Mouse (Mus musculus) hindbrain, embryonic 15.5 days (tissue): Measurements from ENCODE around the gene Traf3ip1. TPM values are rescaled to one million over a fixed set of nuclear protein-coding genes. Genes with fewer than 3 reads are reported as not detected.

ENCODE experiments used
- ATAC-seq: fragments of 200-750 bp; cut with Nextera tagmentation; 2 replicates; pipeline ENCODE4 v1.8.0; 2017; ENCODE audit warnings: low read depth, moderate number of reproducible peaks, moderate TSS enrichment; ENCODE audit not compliant: low FRiP score
- H3K27ac ChIP-seq: fragments of 300-500 bp; sonication (generic); replicated peaks from 2 replicates; pipeline ENCODE4 v1.5.1; 2015; ENCODE audit warnings: mild to moderate bottlenecking, inconsistent platforms
- H3K27me3 ChIP-seq: fragments of 300-500 bp; sonication (generic); 2 replicates; pipeline ENCODE4 v1.6.1; 2015; ENCODE audit warnings: control low read depth, inconsistent platforms
- H3K36me3 ChIP-seq: fragments of 300-500 bp; sonication (generic); 2 replicates; pipeline ENCODE4 v1.6.1; 2015; ENCODE audit warnings: control low read depth, inconsistent platforms
- H3K4me1 ChIP-seq: fragments of 300-500 bp; sonication (generic); replicated peaks from 2 replicates; pipeline ENCODE4 v1.6.1; 2015; ENCODE audit warnings: control low read depth, inconsistent platforms
- H3K4me2 ChIP-seq: fragments of 300-500 bp; sonication (generic); 2 replicates; pipeline ENCODE4 v1.6.1; 2015; ENCODE audit warnings: moderate library complexity, mild to moderate bottlenecking, inconsistent platforms
- H3K4me3 ChIP-seq: fragments of 300-500 bp; sonication (generic); 2 replicates; pipeline ENCODE4 v1.5.1; 2015; ENCODE audit warnings: mild to moderate bottlenecking, inconsistent platforms
- H3K9ac ChIP-seq: fragments of 300-500 bp; sonication (generic); 2 replicates; pipeline ENCODE4 v1.6.1; 2015; ENCODE audit warnings: inconsistent platforms
- H3K9me3 ChIP-seq: fragments of 300-500 bp; sonication (generic); 2 replicates; pipeline ENCODE4 v1.6.1; 2016; ENCODE audit warnings: control low read depth, inconsistent platforms
- WGBS: fragments of 180-500 bp; shearing (Covaris S2); methylation state at CpG from one replicate; pipeline ENCODE4 v1.1.7; 2015; 5-methylcytosine and 5-hydroxymethylcytosine counted together
- polyA plus RNA-seq: library from polyadenylated mRNA; unstranded; fragments of >200 nt; fragmentation: Nextera tagmentation; extraction: Ambion mirVana; gene quantifications from 2 replicates; pipeline ENCODE4 v1.2.1, GENCODE M21; 2015

Traf3ip1 gene
- polyA plus RNA-seq, 1 experiment from 2014 or later = 9.9 TPM

DNA sequence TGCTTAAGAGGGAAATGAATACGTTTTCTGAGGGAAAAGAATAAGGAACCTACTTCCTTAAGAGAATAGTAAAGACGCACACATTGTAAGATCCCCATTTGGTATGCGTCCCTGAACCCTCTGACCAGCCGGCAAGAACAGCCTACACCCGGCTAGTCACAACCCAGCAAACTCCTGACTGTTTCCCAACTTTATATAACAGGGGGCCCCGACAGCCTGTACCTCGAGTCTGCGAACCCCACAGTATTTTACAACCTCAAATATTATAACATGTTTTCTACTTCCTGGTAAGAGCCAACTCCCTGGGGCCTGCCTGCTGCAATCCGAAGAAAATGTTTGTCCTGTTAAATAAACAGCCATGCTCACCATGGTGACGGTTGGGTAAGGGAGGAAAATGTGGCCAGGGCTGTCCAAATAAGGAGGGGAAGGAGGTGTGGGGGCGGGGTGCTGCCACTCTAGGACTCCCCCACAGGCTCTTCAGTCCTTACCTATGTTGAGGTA is 38.1 kb upstream of the Traf3ip1 start:
- Histone ChIP-seq H3K36me3 (no peaks in the 10 kb centered on the region), H3K4me3 (no peak overlapping the region; the same call in 1 of the 2 replicates), H3K9ac (no peak overlapping the region), H3K27ac (peak overlapping the region; percentile 47), H3K27me3 (no peaks in the 10 kb centered on the region), H3K4me1 (peaks cover 49% of the 10 kb centered on the region), H3K4me2 (peak overlapping the region; percentile 36), H3K9me3 (no peaks in the 10 kb centered on the region)
- 26% methylated on average over 11 of the region's 11 CpGs for WGBS
- no peak for ATAC-seq

DNA sequence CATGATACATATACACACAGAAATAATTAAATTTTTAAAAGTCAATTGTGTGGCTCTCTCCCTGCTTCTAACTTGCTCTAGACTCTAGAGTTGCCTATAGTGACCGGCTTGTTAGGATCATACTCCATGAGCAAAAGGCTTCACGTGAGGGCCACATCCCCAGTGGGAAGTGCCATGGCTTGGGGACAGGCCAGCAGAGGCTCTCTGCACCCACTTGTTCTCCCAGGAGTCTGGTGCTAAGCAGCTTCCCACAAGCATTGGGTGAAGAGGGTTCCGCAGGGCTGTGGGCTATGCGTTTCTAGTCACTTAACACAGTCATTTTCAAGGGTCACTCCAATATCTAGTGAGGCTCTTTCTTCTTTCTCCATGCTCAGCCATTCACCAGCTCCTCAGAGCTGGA is 37.3 kb upstream of the Traf3ip1 start:
- Histone ChIP-seq H3K9ac (no peak overlapping the region), H3K4me2 (peak overlapping the region; percentile 77; the same call in 1 of the 2 replicates), H3K36me3 (no peaks in the 10 kb centered on the region), H3K9me3 (no peaks in the 10 kb centered on the region), H3K4me1 (peaks cover 49% of the 10 kb centered on the region), H3K4me3 (no peak overlapping the region), H3K27me3 (no peaks in the 10 kb centered on the region), H3K27ac (no peak overlapping the region)
- ATAC-seq = no peak
- WGBS = 90% methylated on average over 4 of the region's 4 CpGs

DNA sequence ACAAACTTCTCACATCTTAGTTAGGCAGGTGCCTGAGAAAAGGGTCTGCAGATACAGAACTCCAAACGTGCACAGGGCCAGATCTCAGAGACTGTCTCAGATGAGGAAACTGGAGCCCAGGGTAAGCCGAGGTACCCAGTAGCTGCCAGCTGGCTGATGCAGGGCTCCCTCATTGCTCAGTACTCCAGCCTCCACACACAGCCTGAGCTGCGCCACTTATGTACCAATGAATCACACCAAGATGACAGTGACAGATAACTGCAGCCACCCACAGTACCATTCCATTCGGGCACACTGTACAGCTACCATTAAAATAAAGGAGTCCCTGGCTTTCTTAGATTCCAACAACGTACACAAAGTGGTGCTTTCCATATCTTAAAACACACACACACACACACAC is 36.7 kb upstream of the Traf3ip1 start:
- H3K36me3 ChIP-seq = no peaks in the 10 kb centered on the region
- 39% methylated on average over 5 of the region's 5 CpGs for WGBS
- no peaks in the 10 kb centered on the region for H3K27me3 ChIP-seq
- ATAC-seq = no peak
- peak overlapping the region; percentile 77 for H3K4me2 ChIP-seq
- peak overlapping the region; percentile 81; the same call in 1 of the 2 replicates for H3K27ac ChIP-seq
- no peak overlapping the region for H3K9ac ChIP-seq
- H3K4me1 ChIP-seq = peaks cover 49% of the 10 kb centered on the region
- peak overlapping the region; percentile 91 for H3K4me3 ChIP-seq
- H3K9me3 ChIP-seq = no peaks in the 10 kb centered on the region

DNA sequence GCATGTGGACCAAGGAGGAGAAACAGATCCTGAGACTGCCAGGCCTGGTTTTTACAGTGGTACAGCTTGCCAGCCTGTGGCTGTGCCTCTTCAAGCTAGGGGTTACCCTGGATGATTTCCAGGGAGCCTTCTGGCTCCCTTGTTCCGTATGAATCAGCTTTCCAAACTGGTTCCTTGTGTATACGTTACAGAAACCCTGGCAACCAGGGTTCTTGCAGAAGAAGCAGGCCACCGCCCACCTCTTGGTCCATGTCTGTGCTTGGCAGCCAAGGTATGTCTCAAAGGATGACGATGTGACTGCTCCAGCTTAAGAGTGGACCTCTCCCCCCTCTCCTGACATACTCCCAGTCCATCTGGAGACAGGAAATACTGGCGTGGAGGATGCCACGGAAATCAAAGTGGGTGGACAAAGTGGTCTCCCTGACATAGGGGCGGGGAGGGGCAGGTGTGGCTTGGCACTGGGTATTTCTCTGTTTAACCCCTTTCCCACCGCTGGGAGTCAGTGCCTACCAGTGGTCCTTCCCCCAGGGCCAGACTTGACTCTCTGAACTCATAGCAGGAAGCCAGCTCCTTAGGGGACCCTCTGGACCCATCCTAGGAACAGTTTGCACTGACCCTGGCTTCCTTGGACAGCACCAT is 36.1 kb upstream of the Traf3ip1 start:
- Histone ChIP-seq H3K4me3 (peak overlapping the region; percentile 91), H3K9me3 (no peaks in the 10 kb centered on the region), H3K9ac (peak overlapping the region; percentile 63), H3K27me3 (no peaks in the 10 kb centered on the region), H3K4me2 (peak overlapping the region; percentile 77), H3K4me1 (peaks cover 49% of the 10 kb centered on the region), H3K36me3 (no peaks in the 10 kb centered on the region), H3K27ac (peak overlapping the region; percentile 81)
- 0 out of 2 replicates have a peak, but pooled peaks have one; percentile 5 for ATAC-seq
- 14% methylated on average over 8 of the region's 8 CpGs for WGBS

DNA sequence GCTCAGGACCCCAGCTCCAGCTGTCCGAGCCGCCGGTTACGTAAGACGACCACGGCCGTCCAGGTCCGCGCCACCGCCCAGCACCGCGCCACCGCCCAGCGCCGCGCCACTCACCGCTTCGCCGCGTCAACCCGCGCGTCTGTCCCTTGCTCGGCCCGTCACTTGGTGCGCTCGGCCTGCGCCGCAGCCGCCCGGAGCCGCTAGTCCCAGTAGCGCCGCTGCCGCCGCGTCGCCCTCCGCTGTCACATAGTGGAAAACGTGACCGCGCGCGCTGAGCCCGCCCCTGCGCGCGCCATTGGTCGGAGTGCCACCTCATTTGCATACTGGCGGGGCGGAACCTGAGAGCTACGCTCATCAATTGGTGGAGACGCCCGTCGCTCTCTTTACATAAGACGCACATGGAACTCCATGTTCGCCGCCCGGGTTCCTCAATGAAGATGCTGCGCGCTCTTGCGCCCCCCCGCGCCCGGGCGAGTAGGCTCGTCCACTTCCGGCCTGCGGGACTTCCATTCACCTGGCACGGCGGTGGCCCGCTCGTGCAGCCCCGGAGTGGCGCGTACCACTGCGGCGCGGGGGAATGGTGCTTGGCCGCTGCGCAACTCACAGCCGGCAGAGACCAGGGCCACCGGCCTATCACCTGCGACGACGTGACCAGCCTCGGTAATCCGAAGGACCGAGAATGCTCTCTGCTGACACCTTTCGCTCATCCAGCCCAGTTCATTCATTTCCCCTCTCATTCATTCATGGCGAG is 35.2 kb upstream of the Traf3ip1 start, which contains the start of gene Per2:
TSS of gene Per2 (minus strand) at position 266 of the 751 bp plus-strand sequence.
- under 1% methylated on average over 87 of the region's 91 CpGs for WGBS
- H3K9me3 ChIP-seq = no peaks in the 10 kb centered on the region
- H3K27me3 ChIP-seq = no peaks in the 10 kb centered on the region
- peaks cover 49% of the 10 kb centered on the region for H3K4me1 ChIP-seq
- peak within 1 kb of the TSS; percentile 81 for H3K27ac ChIP-seq
- H3K9ac ChIP-seq = peak within 1 kb of the TSS; percentile 63
- ATAC-seq = peak; percentile 98
- H3K4me2 ChIP-seq = peak within 1 kb of the TSS; percentile 77
- peak within 1 kb of the TSS; percentile 91 for H3K4me3 ChIP-seq
- H3K36me3 ChIP-seq = no peaks in the 10 kb centered on the region

DNA sequence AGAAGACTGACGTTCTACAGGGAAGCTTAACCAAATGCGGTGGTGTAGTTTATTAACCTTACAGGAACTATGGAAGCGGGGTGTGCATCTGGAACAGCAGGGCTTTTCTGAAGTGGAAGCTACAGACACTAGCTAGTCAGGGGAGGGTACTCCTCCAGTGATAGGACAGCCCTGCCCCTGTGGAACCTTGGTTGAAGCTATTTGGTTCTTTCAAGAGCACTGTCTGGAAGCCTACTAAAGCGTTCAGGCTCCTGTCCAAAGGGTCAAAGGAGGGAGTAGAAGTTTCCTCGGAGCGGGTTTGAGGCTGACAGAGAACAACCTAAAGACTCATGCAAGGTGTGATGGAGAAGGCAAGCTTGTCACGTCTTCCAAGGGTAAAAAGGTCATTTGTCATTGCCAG is 34.4 kb upstream of the Traf3ip1 start:
- Histone ChIP-seq H3K9me3 (no peaks in the 10 kb centered on the region), H3K4me2 (peak overlapping the region; percentile 77), H3K4me1 (peaks cover 47% of the 10 kb centered on the region), H3K9ac (peak overlapping the region; percentile 44; the same call in 1 of the 2 replicates), H3K27ac (peak overlapping the region; percentile 81; the same call in 1 of the 2 replicates), H3K4me3 (peak overlapping the region; percentile 91), H3K27me3 (no peaks in the 10 kb centered on the region), H3K36me3 (no peaks in the 10 kb centered on the region)
- no peak for ATAC-seq
- WGBS = 40% methylated on average over 7 of the region's 7 CpGs

DNA sequence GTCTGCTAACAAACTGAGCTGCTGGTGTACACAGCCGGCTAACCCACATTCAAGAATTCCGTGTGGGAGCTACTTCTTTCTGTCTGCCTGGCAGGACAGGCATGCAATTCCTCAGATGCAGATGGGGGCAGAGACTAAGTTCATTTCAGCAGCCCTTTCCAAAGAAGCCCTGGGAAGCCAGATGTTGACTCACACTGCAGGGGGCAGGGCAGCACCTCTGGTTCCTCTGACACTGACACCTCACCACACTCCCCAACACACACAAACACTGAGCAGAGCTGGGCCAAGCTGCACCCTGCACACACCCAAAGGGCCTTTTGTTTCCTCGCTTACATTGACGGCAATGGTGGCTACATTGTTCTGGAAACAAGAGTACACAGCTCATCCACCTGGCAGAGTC is 33.9 kb upstream of the Traf3ip1 start:
- H3K9ac ChIP-seq = no peak overlapping the region
- WGBS = 43% methylated on average over 4 of the region's 4 CpGs
- no peaks in the 10 kb centered on the region for H3K36me3 ChIP-seq
- no peak overlapping the region for H3K27ac ChIP-seq
- H3K4me3 ChIP-seq = no peak overlapping the region
- ATAC-seq = no peak
- peaks cover 42% of the 10 kb centered on the region for H3K4me1 ChIP-seq
- H3K27me3 ChIP-seq = no peaks in the 10 kb centered on the region
- H3K9me3 ChIP-seq = no peaks in the 10 kb centered on the region
- no peak overlapping the region for H3K4me2 ChIP-seq

DNA sequence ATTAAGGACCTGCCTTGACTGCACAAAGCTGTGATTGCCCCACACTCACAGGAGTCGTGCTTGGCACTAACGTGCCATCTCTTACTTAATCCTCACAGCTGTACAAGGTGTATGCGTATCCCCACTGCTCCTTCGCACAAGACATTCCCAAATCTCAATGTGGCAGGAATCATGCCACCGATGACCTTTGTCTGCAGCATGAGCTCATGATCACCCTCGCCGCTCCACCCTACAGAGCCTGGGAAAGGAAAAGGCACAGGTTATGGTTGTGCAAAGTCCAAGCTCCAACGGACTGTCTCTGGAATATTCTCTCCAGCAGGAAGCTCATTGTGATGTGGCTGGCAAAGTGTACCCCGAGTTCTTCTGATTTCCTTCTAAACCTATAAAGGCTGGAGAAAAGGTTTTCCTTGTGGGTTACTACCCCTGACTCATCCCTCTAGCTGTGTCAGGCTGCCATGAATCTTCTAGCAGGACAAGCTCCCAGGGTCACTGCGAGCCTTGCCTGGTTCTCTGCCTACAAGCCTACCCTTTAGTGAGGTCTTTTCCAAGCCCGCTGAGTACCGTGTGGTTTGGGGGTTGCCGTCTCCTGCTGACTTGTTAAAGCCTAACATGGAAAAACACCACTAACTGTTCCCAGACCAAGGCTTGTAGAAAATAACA is 31.0 kb upstream of the Traf3ip1 start:
- Histone ChIP-seq H3K27ac (no peak overlapping the region), H3K4me2 (no peak overlapping the region), H3K4me1 (peaks cover 13% of the 10 kb centered on the region), H3K36me3 (no peaks in the 10 kb centered on the region), H3K4me3 (no peak overlapping the region), H3K27me3 (no peaks in the 10 kb centered on the region), H3K9ac (no peak overlapping the region), H3K9me3 (no peaks in the 10 kb centered on the region)
- 93% methylated on average over 13 of the region's 13 CpGs for WGBS
- no peak for ATAC-seq

DNA sequence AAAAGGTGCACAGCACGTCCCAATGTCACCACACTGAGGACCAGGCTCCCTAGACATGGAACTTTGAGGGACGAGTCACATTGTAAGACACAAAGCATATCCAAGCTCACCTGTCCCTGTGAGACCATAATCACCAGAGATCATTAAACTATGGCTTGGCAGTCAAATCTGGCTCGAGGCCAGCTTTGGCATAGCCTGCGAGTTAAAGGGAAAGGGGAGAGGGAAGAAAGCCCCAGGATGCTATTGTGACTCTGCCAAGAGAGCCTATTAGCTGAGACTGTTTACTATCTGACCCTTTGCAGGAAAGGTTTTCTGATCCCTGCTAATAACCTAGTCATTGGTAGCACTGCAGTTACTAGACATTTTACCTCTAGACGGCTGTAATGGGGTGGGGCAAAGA is 30.0 kb upstream of the Traf3ip1 start:
- Histone ChIP-seq H3K36me3 (no peaks in the 10 kb centered on the region), H3K27ac (no peak overlapping the region), H3K4me1 (peaks cover 9% of the 10 kb centered on the region), H3K4me3 (no peak overlapping the region), H3K4me2 (no peak overlapping the region), H3K27me3 (no peaks in the 10 kb centered on the region), H3K9ac (no peak overlapping the region), H3K9me3 (no peaks in the 10 kb centered on the region)
- WGBS = 43% methylated on average over 5 of the region's 5 CpGs
- no peak for ATAC-seq

DNA sequence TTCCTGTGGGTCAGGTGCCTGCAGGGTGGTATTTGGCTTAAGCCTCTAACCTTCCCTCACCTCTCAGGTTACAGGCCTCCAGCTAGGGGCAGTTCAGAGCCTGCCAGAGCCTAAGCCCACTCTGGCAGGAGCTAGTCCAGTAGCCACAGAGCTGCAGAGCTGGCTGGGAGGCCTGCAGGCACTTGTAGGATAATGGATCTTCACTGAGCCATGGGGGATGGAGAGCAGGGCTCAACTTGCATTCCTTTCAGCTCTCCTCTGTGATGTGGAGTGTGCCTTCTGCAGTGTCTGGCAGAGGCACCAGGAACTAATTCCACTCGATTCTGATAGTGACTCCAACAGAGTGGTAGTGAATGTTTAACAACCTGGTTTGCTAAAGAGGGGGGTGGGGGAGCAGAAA is 29.2 kb upstream of the Traf3ip1 start:
- H3K27ac ChIP-seq = no peak overlapping the region
- 21% methylated on average over 1 of the region's 1 CpGs for WGBS
- ATAC-seq = no peak

DNA sequence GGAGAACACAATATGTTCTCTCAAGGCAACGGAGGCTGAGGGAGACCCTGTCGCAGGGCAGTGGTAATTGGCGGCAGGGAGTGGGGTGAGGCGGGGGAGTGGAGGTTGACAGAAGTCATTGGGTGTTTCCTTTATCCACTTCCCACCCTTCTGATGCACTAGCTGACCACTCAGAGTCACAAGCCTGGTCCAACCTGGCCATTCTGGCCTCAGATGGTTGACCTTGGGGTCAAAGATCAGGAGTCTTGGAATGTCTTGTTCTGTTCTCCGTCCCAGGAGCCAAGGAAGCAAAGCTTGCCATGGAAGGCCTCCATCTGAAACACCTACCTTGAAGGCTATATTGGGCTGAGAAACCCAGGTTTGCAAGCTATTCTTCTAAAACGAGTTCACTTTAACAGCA is 28.3 kb upstream of the Traf3ip1 start:
- Histone ChIP-seq H3K9me3 (no peaks in the 10 kb centered on the region), H3K4me1 (no peaks in the 10 kb centered on the region), H3K4me2 (no peak overlapping the region), H3K36me3 (no peaks in the 10 kb centered on the region), H3K27ac (no peak overlapping the region), H3K9ac (no peak overlapping the region), H3K27me3 (no peaks in the 10 kb centered on the region), H3K4me3 (no peak overlapping the region)
- WGBS = 88% methylated on average over 6 of the region's 6 CpGs
- ATAC-seq = no peak

More for the DNA sequence above, 29.2 kb upstream of the Traf3ip1 start:
- H3K36me3 ChIP-seq = no peaks in the 10 kb centered on the region
- H3K9ac ChIP-seq = no peak overlapping the region
- H3K4me1 ChIP-seq = peaks cover 2% of the 10 kb centered on the region; the same call in 1 of the 2 replicates
- no peak overlapping the region for H3K4me3 ChIP-seq
- H3K4me2 ChIP-seq = no peak overlapping the region
- H3K9me3 ChIP-seq = no peaks in the 10 kb centered on the region
- H3K27me3 ChIP-seq = no peaks in the 10 kb centered on the region
